Mouse (Mus musculus) forelimb bud, embryonic 11.5 days (tissue): ENCODE results near the gene Zfyve28.
A peak's percentile ranks its signal among the peaks of the same experiment; 100 is the strongest.

Source experiments
- DNase-seq: peaks from one replicate; pipeline ENCODE4 v3.0.0-alpha.2; 2012; ENCODE audit warnings: low read depth, low spot score

Zfyve28 gene

GRCm38 (mm10) chr5:34207503-34207902, 80.7 kb downstream of the Zfyve28 start:
- no peak for DNase-seq

GRCm38 (mm10) chr5:34205788-34206187, 82.5 kb downstream of the Zfyve28 start:
- no peak for DNase-seq

- no peak for DNase-seq
These were observed 83.3 kb downstream of the Zfyve28 start for GRCm38 (mm10) chr5:34204911-34205310.

GRCm38 (mm10) chr5:34202006-34202405, 86.2 kb downstream of the Zfyve28 start:
- DNase-seq: no peak

GRCm38 (mm10) chr5:34201396-34201795, 86.9 kb downstream of the Zfyve28 start:
- no peak for DNase-seq

- no peak for DNase-seq
These were observed 89.6 kb downstream of the Zfyve28 start for GRCm38 (mm10) chr5:34198615-34199014.

GRCm38 (mm10) chr5:34197243-34197642, 91.0 kb downstream of the Zfyve28 start:
- no peak for DNase-seq

GRCm38 (mm10) chr5:34196423-34196822, 91.8 kb downstream of the Zfyve28 start:
- DNase-seq: no peak

GRCm38 (mm10) chr5:34195786-34196185, 92.5 kb downstream of the Zfyve28 start:
- no peak for DNase-seq

GRCm38 (mm10) chr5:34194975-34195662, 93.1 kb downstream of the Zfyve28 start:
- DNase-seq: no peak

GRCm38 (mm10) chr5:34194426-34194825, 93.8 kb downstream of the Zfyve28 start:
- DNase-seq: no peak

GRCm38 (mm10) chr5:34191843-34192242, 96.4 kb downstream of the Zfyve28 start:
- DNase-seq: no peak

GRCm38 (mm10) chr5:34191021-34191420, 97.2 kb downstream of the Zfyve28 start:
- no peak for DNase-seq

- DNase-seq: no peak
These were observed 98.7 kb downstream of the Zfyve28 start for GRCm38 (mm10) chr5:34189521-34189920.

- no peak for DNase-seq
These were observed 99.4 kb downstream of the Zfyve28 start for GRCm38 (mm10) chr5:34188856-34189255.

- DNase-seq: peak; percentile 99
These were observed 100.5 kb downstream of the Zfyve28 start, which contains the start of gene Mxd4 for GRCm38 (mm10) chr5:34187601-34188316. TSS of gene Mxd4 (minus strand) at chr5:34187720.

GRCm38 (mm10) chr5:34186961-34187391, 101.3 kb downstream of the Zfyve28 start:
- DNase-seq: peak; percentile 27

- no peak for DNase-seq
These were observed 101.9 kb downstream of the Zfyve28 start for GRCm38 (mm10) chr5:34186391-34186790.

GRCm38 (mm10) chr5:34185791-34186190, 102.5 kb downstream of the Zfyve28 start:
- no peak for DNase-seq

GRCm38 (mm10) chr5:34185051-34185580, 103.1 kb downstream of the Zfyve28 start:
- no peak for DNase-seq

GRCm38 (mm10) chr5:34183976-34184375, 104.3 kb downstream of the Zfyve28 start:
- no peak for DNase-seq

GRCm38 (mm10) chr5:34183156-34183880, 104.9 kb downstream of the Zfyve28 start:
- no peak for DNase-seq
